Mouse (Mus musculus): ENCODE measurements around the gene Shisal2a. TPM values are rescaled to one million over a fixed set of nuclear protein-coding genes. Genes with fewer than 3 reads are reported as not detected.

The Shisal2a gene
- total RNA-seq, 2 experiments from 2014 or later = not detected

Other genes with a start within 250 kb of the Shisal2a start
- 100 to 1,000 TPM; 307 to 334 TPM for gene Scp2, start 238.4 kb downstream of the Shisal2a start, total RNA-seq (2021)
- 10 to 100 TPM; 30.6 to 33.2 TPM for gene Echdc2, start 217.9 kb downstream of the Shisal2a start, total RNA-seq (2021)
- under 1 TPM in 1 of 2 experiments, not detected in 1; 0.14 TPM for gene Zyg11a, start 165.3 kb downstream of the Shisal2a start, total RNA-seq (2021)
- gene Zyg11b, start 82.3 kb downstream of the Shisal2a start, total RNA-seq (2021) = 10 to 100 TPM; 37.8 to 39.9 TPM
- gene Coa7, start 55.2 kb downstream of the Shisal2a start, total RNA-seq (2021) = 10 to 100 TPM; 31.8 to 38.1 TPM
- 1 to 10 TPM; 8.9 to 9.9 TPM for gene Gpx7, start 23.6 kb upstream of the Shisal2a start, total RNA-seq (2021)
- gene Tut4, start 76.1 kb upstream of the Shisal2a start, total RNA-seq (2021) = 10 to 100 TPM; 17.7 to 26.0 TPM
- gene Prpf38a, start 196.0 kb upstream of the Shisal2a start, total RNA-seq (2021) = 10 to 100 TPM; 15.3 to 18.4 TPM
- gene Orc1, start 196.1 kb upstream of the Shisal2a start, total RNA-seq (2021) = under 1 TPM in 1 of 2 experiments, not detected in 1; 0.19 TPM
- gene Cc2d1b, start 236.6 kb upstream of the Shisal2a start, total RNA-seq (2021) = 10 to 100 TPM; 15.6 to 16.3 TPM

Measured in heart, postnatal 36 days (tissue).